Mouse (Mus musculus) E14TG2a.4 (cell line): Measurements from ENCODE around the gene Rundc3a.
"Not testable (repeated sequence)": the region's sequence is repeated elsewhere in the genome, so short reads cannot be mapped to it uniquely, and the experiment has no call there.

Experiments used
- H3K27me3 ChIP-seq: 2 replicates; pipeline ENCODE4 v1.6.1; 2014; ENCODE audit warnings: low read length, control low read depth; ENCODE audit not compliant: insufficient read depth
- H3K36me3 ChIP-seq: 2 replicates; pipeline ENCODE4 v1.6.1; 2014; ENCODE audit warnings: low read length, control low read depth; ENCODE audit not compliant: insufficient read depth
- H3K4me1 ChIP-seq: replicated peaks from 2 replicates; pipeline ENCODE4 v1.6.1; 2014; ENCODE audit warnings: low read depth, low read length, control low read depth
- H3K4me3 ChIP-seq: replicated peaks from 2 replicates; pipeline ENCODE4 v1.5.1; 2014; ENCODE audit warnings: mild to moderate bottlenecking, low read length
- H3K9me3 ChIP-seq: 2 replicates; pipeline ENCODE4 v1.6.1; 2014; ENCODE audit warnings: low read length, control low read depth
- CTCF ChIP-seq: conservative IDR thresholded peaks from 2 replicates; pipeline ENCODE4 v1.5.1; 2014; ENCODE audit warnings: low read length
- NANOG ChIP-seq: IDR thresholded peaks from 2 replicates; pipeline ENCODE4 v1.6.1; 2014; ENCODE audit warnings: borderline replicate concordance, low read length, mixed read lengths
- POU5F1 ChIP-seq: IDR thresholded peaks from 2 replicates; pipeline ENCODE4 v1.6.1; 2014; ENCODE audit warnings: low read length, borderline replicate concordance

Gene Rundc3a

DNA sequence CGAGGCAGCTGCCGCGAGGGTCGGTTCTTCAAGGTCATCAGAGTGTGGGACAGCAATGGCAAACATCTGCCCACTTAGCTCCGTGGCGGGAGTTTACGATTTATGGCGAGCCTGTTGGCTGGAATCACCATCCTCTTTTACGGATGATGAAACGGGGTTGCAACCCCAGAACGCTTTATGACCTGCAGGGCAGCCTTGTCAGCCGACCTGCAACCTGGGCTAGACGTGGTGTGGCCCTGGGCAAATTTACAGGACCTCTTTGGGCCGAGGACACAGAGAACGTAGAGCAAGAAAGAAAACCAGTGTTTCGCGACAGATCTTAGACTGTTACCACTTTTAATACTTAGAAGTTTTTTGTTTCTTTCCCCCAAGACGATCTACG, 14.6 kb downstream of the Rundc3a start, which contains the start of gene Slc25a39:
Slc25a39 (minus strand) TSS at position 113 of the 382 bp plus-strand sequence.
- peaks cover 63% of the 10 kb centered on the region for H3K4me1 ChIP-seq
- TF ChIP-seq CTCF = no peak
- no peak for TF ChIP-seq POU5F1
- no peak for TF ChIP-seq NANOG

DNA sequence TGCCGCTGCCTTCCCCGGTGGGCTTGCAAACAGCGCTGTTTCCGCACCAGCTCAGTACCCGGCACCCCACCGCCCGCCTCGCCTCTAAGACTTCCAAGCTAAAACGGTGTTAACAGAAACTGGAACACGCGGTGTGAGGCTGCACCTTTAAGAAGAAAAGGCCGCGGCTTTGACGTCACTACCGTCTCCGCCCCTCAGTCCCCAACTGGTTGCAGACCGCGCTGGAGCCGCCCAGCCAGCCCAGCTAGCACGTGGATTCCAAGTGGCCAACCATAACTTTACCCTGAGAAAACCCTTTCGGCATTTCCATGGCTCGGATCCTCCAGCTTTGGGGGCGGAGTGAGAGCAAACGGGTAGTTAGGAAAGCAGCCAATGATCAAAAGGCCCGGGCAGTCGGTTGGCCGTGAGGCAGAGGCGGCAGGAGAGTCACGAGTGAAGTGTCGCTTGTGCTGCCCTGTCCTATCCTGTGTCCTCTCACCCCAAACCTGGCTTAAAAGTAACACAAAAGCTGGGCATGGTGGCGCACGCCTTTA, 15.2 kb downstream of the Rundc3a start:
- Histone ChIP-seq H3K4me1 (peaks cover 58% of the 10 kb centered on the region), H3K27me3 (0 out of 2 replicates have a peak, but pooled peaks cover 2% of the 10 kb centered on the region), H3K4me3 (peak overlapping the region; percentile 97), H3K9me3 (no peaks in the 10 kb centered on the region), H3K36me3 (peaks cover 31% of the 10 kb centered on the region)
- no peak for TF ChIP-seq CTCF
- TF ChIP-seq NANOG = no peak
- TF ChIP-seq POU5F1 = no peak

More for the DNA sequence above, 14.6 kb downstream of the Rundc3a start, which contains the start of gene Slc25a39:
- Histone ChIP-seq H3K36me3 (peaks cover 37% of the 10 kb centered on the region), H3K4me3 (peak within 1 kb of the TSS; percentile 97), H3K27me3 (no peaks in the 10 kb centered on the region), H3K9me3 (no peaks in the 10 kb centered on the region)

- Histone ChIP-seq H3K4me1 (peaks cover 50% of the 10 kb centered on the region), H3K27me3 (0 out of 2 replicates have a peak, but pooled peaks cover 2% of the 10 kb centered on the region), H3K9me3 (no peaks in the 10 kb centered on the region), H3K4me3 (peak overlapping the region; percentile 69), H3K36me3 (peaks cover 24% of the 10 kb centered on the region)
- no peak for TF ChIP-seq CTCF
- no peak for TF ChIP-seq POU5F1
- TF ChIP-seq NANOG = no peak
Measured at GRCm38 (mm10) chr11:102408888-102409794, 15.9 kb downstream of the Rundc3a start.

DNA sequence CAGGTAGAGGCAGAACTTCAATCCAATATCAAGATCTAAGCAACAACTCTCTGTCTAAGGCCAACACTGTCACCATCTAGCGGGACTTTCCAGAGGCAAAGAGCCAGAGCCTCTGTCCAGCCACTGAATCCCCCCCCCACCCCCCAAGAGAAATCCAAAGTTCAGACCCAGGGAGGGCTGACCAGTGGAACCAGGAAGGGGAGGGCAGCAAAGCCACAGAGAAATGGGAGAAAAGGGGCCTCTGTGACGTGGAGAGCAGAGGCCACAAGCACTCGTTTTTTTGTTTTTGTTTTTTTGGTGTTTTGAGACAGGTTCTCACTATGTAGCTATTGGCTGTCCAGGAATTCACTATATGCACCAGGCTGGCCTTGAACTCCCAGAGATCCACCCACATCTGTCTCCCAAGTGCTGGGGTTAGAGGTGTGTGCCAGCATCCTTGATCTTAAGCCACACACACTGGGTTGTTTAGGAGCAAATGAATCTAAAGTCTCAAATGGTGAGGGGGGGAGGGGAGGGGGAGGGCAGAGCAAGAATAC, 16.7 kb downstream of the Rundc3a start:
- no peaks in the 10 kb centered on the region for H3K9me3 ChIP-seq
- H3K36me3 ChIP-seq = peaks cover 17% of the 10 kb centered on the region
- no peak overlapping the region for H3K4me3 ChIP-seq
- no peak for TF ChIP-seq NANOG
- TF ChIP-seq CTCF = no peak
- TF ChIP-seq POU5F1 = no peak
- H3K4me1 ChIP-seq = peaks cover 50% of the 10 kb centered on the region
- 0 out of 2 replicates have a peak, but pooled peaks cover 2% of the 10 kb centered on the region for H3K27me3 ChIP-seq

DNA sequence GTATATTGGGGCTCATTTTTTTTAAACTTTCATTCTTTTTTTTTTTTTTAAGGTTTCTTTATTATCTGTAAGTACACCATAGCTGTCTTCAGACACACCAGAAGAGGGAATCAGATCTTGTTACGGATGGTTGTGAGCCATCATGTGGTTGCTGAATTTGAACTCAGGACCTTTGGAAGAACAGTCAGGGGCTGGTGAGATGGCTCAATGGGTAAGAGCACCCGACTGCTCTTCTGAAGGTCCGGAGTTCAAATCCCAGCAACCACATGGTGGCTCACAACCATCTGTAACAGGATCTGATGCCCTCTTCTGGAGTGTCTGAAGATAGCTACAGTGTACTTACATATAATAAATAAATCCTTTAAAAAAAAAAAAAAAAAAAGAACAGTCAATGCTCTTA, 17.1 kb downstream of the Rundc3a start:
- H3K27me3 ChIP-seq, H3K9me3 ChIP-seq, H3K4me3 ChIP-seq: not testable (repeated sequence)
- H3K36me3 ChIP-seq = peaks cover 12% of the 10 kb centered on the region
- H3K4me1 ChIP-seq = peaks cover 50% of the 10 kb centered on the region

DNA sequence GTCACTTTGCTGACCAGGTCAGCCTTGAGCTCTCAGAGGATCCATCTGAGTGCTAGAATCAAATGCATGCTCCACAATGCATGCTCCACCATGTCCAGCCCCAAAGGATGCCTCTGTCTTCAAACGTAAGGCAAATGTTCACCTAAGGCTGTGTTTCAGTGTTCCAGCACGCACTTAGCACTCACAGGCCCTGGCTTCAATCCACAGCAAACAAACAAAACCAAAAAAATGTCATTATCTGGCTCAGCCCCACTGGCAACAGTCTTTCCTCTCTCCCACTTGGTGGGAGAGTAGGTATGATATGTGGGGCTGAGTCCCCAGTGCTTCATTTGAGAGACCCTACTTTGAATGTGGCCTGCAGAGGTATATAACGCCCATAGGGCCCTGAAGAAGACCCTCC, 17.9 kb downstream of the Rundc3a start:
- TF ChIP-seq NANOG = no peak
- no peak overlapping the region for H3K4me3 ChIP-seq
- H3K36me3 ChIP-seq = peaks cover 5% of the 10 kb centered on the region
- 0 out of 2 replicates have a peak, but pooled peaks cover 2% of the 10 kb centered on the region for H3K27me3 ChIP-seq
- peaks cover 50% of the 10 kb centered on the region for H3K4me1 ChIP-seq
- no peaks in the 10 kb centered on the region for H3K9me3 ChIP-seq

DNA sequence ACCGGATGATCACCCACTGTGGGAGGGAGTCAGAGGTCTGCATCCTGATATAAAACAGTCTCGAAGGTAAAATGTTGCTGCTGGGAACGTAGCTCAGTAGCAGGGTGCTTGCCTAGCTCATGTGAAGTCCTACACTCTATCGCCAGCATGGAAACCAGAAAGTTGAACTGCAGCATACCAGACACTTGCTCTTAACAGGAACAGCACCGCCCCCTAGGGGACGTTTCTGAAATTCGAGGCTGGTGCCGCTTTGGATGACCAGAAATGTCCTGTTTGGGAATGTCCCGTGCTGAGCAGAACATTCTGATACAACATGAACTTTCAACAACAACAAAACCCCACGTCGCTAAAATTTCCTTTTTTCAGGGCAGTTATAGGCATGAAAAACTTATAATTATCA, 18.5 kb downstream of the Rundc3a start:
- H3K4me3 ChIP-seq = no peak overlapping the region
- no peaks in the 10 kb centered on the region for H3K9me3 ChIP-seq
- H3K36me3 ChIP-seq = no peaks in the 10 kb centered on the region
- H3K4me1 ChIP-seq = peaks cover 45% of the 10 kb centered on the region
- TF ChIP-seq POU5F1 = no peak
- TF ChIP-seq CTCF = peak; percentile 90
- TF ChIP-seq NANOG = no peak
- 0 out of 2 replicates have a peak, but pooled peaks cover 2% of the 10 kb centered on the region for H3K27me3 ChIP-seq

- Histone ChIP-seq H3K36me3 (no peaks in the 10 kb centered on the region), H3K27me3 (0 out of 2 replicates have a peak, but pooled peaks cover 2% of the 10 kb centered on the region), H3K9me3 (no peaks in the 10 kb centered on the region), H3K4me3 (no peak overlapping the region), H3K4me1 (peaks cover 45% of the 10 kb centered on the region)
- TF ChIP-seq NANOG (no peak), POU5F1 (no peak), CTCF (no peak)
Measured at GRCm38 (mm10) chr11:102413059-102413458, 19.9 kb downstream of the Rundc3a start.
